Mouse (Mus musculus): Measurements from ENCODE around the gene Zkscan16. TPM values are rescaled to one million over a fixed set of nuclear protein-coding genes. Genes with fewer than 3 reads are reported as not detected.

Zkscan16 gene
- polyA plus RNA-seq, 1 experiment from 2014 or later = 0.38 TPM

DNA sequence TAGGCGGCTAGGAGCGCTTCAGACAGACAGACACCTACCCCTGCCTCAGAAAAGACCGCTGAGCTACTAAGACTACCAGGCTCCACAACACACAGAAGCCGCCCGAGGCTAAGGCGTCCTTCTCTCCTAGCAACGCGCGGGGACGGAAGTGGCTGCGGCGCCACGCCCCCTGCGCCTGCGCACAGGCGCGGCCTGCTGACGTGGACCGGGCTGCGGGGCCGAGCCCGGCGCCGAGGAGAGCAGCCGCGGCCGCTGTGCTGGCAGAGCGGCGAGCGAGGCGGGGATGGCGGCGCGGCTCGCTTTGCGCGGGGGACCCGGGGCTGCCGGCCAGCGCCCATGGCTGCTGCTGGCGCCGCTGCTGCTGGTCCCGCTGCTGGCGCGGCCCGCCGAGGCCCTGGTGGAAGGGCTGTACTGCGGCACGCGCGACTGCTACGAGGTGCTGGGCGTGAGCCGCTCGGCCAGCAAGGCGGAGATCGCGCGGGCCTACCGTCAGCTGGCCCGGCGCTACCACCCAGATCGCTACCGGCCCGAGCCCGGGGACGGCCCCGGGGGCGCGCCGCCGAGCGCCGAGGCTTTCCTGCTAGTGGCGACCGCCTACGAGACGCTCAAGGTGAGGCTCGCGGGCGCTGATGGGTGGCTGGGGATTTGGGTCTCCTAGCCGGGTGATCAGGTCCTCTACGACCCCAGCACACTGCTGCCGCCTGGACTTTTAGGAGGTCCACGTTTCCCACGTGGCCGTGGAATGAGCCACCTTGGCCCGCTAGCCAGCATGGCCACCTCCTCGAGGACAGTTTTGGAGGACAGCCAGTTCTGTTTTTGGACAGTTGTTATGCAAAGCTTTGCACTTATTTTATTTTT, 59.7 kb downstream of the Zkscan16 start, which contains the start of gene Gm20503:
Gene Gm20503, plus strand, starts transcription at position 263 of the 858 bp plus-strand sequence.
- no peaks in the 10 kb centered on the region for H3K9me3 ChIP-seq (replicated peaks)

DNA sequence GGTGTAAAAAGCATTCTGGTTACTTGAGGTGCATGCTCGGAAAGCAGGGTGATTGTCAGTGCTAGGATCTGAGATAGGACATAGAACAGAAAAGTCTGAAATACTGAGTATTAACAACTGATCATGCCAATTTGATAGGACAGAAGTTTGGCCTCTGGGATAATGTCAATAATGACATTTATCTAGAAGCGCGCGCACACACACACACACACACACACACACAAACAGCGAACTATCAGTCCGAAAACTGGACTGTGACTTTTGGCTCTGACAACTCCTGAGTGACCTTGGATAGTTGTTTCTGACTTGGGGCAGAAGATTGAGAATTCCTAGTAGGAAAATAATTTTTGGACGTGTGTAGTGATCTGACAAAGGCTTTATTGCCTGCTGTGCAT, 60.4 kb downstream of the Zkscan16 start:
- Histone ChIP-seq H3K9me3 (replicated peaks) (no peaks in the 10 kb centered on the region), H3K4me2 (peak overlapping the region; percentile 73), H3K4me1 (replicated peaks) (peaks cover 38% of the 10 kb centered on the region), H3K9ac (peak overlapping the region; percentile 95), H3K4me3 (peak overlapping the region; percentile 94), H3K36me3 (no peaks in the 10 kb centered on the region), H3K27me3 (replicated peaks) (no peaks in the 10 kb centered on the region), H3K27ac (ENCODE audit: poor library complexity, severe bottlenecking) (no peak overlapping the region)
- no peak for ATAC-seq (ENCODE audit: insufficient number of reproducible peaks, low FRiP score)
- 18% methylated on average over 7 of the region's 7 CpGs for WGBS

More for the DNA sequence above, 59.7 kb downstream of the Zkscan16 start, which contains the start of gene Gm20503:
- Histone ChIP-seq H3K4me3 (peak within 1 kb of the TSS; percentile 94), H3K9ac (peak within 1 kb of the TSS; percentile 95), H3K4me2 (peak within 1 kb of the TSS; percentile 73), H3K27ac (ENCODE audit: poor library complexity, severe bottlenecking) (peak within 1 kb of the TSS; percentile 87), H3K36me3 (no peaks in the 10 kb centered on the region), H3K27me3 (replicated peaks) (no peaks in the 10 kb centered on the region), H3K4me1 (replicated peaks) (peaks cover 38% of the 10 kb centered on the region)
- under 1% methylated on average over 69 of the region's 89 CpGs for WGBS
- peak; percentile 99 for ATAC-seq (ENCODE audit: insufficient number of reproducible peaks, low FRiP score)

DNA sequence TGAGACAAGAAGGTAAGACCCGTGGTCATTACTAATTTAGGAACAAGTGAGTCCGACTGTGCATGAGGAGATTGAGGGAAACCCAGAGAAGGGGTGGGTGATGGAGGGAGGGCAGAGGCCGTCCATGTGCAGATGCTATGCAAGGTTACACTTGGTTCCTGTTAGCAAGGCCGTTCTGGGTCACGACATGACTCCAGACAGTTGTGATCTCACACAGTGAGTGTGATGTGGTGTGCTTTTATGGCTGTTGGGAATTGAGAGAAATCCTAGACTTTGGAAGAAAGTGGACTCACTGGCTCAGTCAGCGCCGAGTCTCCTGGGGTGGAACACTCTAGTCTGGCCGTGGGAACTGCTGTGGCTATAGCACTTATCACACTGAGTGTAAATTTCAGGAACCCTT, 62.8 kb downstream of the Zkscan16 start:
- Histone ChIP-seq H3K4me3 (no peak overlapping the region), H3K27ac (ENCODE audit: poor library complexity, severe bottlenecking) (no peak overlapping the region), H3K36me3 (no peaks in the 10 kb centered on the region), H3K27me3 (replicated peaks) (no peaks in the 10 kb centered on the region), H3K4me1 (replicated peaks) (peaks cover 51% of the 10 kb centered on the region), H3K9me3 (replicated peaks) (no peaks in the 10 kb centered on the region), H3K4me2 (no peak overlapping the region), H3K9ac (no peak overlapping the region)
- ATAC-seq (ENCODE audit: insufficient number of reproducible peaks, low FRiP score) = no peak
- 57% methylated on average over 8 of the region's 8 CpGs for WGBS

DNA sequence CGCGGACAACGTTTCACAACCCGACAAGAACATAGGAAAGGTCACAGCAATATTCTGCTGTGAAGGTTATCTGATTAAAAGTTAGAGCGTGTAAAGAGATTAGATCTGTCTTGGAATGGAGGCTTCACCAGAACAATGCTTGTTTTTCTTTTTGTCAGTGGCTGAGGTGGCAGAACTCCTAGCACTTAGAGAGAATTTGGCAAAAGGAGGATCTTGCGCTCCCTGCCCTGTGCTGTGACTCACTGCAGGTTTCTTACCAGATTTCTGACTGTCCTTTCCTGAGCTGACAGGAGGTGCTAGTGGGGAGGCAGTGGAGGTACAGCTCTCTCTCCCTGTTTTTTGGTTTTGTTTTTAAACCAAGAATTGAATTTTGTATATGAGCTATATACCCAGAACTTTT, 63.6 kb downstream of the Zkscan16 start:
- 69% methylated on average over 6 of the region's 6 CpGs for WGBS
- Histone ChIP-seq H3K4me2 (no peak overlapping the region), H3K36me3 (no peaks in the 10 kb centered on the region)

More for the DNA sequence above, 63.6 kb downstream of the Zkscan16 start:
- no peak overlapping the region for H3K4me3 ChIP-seq
- no peaks in the 10 kb centered on the region for H3K9me3 ChIP-seq (replicated peaks)
- H3K27me3 ChIP-seq (replicated peaks) = no peaks in the 10 kb centered on the region
- H3K4me1 ChIP-seq (replicated peaks) = peaks cover 54% of the 10 kb centered on the region
- ATAC-seq (ENCODE audit: insufficient number of reproducible peaks, low FRiP score) = no peak
- no peak overlapping the region for H3K27ac ChIP-seq (ENCODE audit: poor library complexity, severe bottlenecking)
- H3K9ac ChIP-seq = no peak overlapping the region

Other genes starting within 250 kb of the Zkscan16 start
- 0.04 TPM in 1 of 2 replicates, not detected in the other for gene Olfr267, start 155.9 kb upstream of the Zkscan16 start, polyA plus RNA-seq (2016; fragmentation: Nextera tagmentation; extraction: Ambion mirVana)
- gene Ecpas, start 30.9 kb upstream of the Zkscan16 start, polyA plus RNA-seq (2016; fragmentation: Nextera tagmentation; extraction: Ambion mirVana) = 40.1 and 40.6 TPM in 2 replicates
- gene Ptgr1, start 43.5 kb downstream of the Zkscan16 start, polyA plus RNA-seq (2016; fragmentation: Nextera tagmentation; extraction: Ambion mirVana) = 9.0 and 9.7 TPM in 2 replicates
- gene Dnajc25, start 51.4 kb downstream of the Zkscan16 start, polyA plus RNA-seq (2016; fragmentation: Nextera tagmentation; extraction: Ambion mirVana) = 12.3 and 14.1 TPM in 2 replicates
- 14.6 and 17.5 TPM in 2 replicates for gene Gm20503, start 59.6 kb downstream of the Zkscan16 start, polyA plus RNA-seq (2016; fragmentation: Nextera tagmentation; extraction: Ambion mirVana)
- 38.8 and 47.7 TPM in 2 replicates for gene Gng10, start 91.5 kb downstream of the Zkscan16 start, polyA plus RNA-seq (2016; fragmentation: Nextera tagmentation; extraction: Ambion mirVana)
- not detected in 2 replicates for gene AI481877, start 195.4 kb downstream of the Zkscan16 start, polyA plus RNA-seq (2016; fragmentation: Nextera tagmentation; extraction: Ambion mirVana)
- gene Ugcg, start 245.6 kb downstream of the Zkscan16 start, polyA plus RNA-seq (2016; fragmentation: Nextera tagmentation; extraction: Ambion mirVana) = 12.3 and 12.5 TPM in 2 replicates

All from heart, embryonic 12.5 days (tissue).